Mouse (Mus musculus) liver, embryonic 14.5 days (tissue): ENCODE results near the gene Gnptab.

Experiments
- CTCF ChIP-seq: IDR thresholded peaks from 2 replicates; pipeline ENCODE4 v1.5.1; 2016; ENCODE audit warnings: antibody characterized with exemption, low read depth, control low read depth
- EP300 ChIP-seq: IDR thresholded peaks from 2 replicates; pipeline ENCODE4 v1.6.1; 2016; ENCODE audit warnings: antibody characterized with exemption, low read depth

- TF ChIP-seq CTCF (no peak), EP300 (no peak)
Observed at GRCm38 (mm10) chr10:88441224-88441623, 62.3 kb downstream of the Gnptab start.
